Mouse (Mus musculus) WW6 (cell line): ENCODE results near the gene Anxa9.
A peak's percentile ranks its signal among the peaks of the same experiment; 100 is the strongest.

ENCODE experiments used
- DNase-seq: peaks from one replicate; pipeline ENCODE4 v3.0.0-alpha.2; 2013; ENCODE audit warnings: low read depth, low spot score

Anxa9 gene

DNA sequence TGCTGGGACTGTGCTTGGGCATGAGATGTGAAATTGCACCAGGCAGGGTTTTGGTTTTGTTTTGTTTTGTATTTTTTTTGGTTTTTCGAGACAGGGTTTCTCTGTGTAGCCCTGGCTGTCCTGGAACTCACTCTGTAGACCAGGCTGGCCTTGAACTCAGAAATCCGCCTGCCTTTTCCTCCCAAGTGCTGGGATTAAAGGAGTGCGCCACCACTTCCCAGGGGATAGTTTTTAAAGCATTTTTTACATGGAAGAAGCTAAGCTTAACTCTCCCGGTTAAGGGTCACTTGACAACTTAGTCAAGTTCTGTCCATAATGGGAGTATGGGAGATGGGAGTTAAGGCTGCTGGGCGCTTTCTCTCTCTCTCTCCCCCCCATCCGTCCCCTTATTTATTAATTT is 7.1 kb upstream of the Anxa9 start:
- no peak for DNase-seq

DNA sequence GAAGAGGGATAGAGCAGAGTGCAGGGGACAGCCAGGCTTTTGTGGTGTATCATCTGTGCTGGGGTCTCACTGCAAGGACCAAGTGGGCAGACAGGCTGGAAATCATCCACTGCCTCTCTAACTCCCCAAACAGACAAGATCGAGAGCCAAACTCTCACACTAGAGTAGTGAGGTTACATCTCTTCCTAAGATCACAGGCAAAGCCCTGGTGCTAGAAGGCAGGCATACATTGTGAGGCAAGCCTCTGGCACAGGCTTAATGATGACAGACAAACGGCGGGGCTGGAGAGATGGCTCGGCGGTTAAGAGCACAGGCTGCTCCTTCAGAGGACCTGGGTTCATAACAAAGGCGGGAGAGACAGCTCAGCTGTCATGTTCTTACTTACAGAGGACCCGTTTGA is 6.5 kb upstream of the Anxa9 start:
- no peak for DNase-seq

DNA sequence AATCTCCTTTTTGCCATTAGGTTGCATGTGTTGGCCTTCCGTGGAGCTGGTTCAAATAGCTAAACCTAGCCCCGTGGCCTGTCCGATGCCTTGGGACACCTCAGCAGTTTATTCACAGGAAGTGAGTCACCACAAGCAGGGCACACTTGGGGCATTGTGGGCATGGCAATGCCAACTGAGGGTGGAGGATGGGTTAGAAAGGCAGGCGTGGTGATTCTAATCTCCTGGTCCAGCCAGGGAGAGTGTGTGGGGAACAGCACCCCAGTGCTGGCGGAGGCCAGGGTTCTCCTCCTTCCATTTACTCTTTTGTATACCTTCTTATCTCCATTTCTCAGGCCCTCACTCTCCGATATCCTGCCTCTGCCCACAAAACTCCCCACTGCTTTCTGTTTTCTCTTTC is 5.6 kb upstream of the Anxa9 start:
- DNase-seq: no peak

DNA sequence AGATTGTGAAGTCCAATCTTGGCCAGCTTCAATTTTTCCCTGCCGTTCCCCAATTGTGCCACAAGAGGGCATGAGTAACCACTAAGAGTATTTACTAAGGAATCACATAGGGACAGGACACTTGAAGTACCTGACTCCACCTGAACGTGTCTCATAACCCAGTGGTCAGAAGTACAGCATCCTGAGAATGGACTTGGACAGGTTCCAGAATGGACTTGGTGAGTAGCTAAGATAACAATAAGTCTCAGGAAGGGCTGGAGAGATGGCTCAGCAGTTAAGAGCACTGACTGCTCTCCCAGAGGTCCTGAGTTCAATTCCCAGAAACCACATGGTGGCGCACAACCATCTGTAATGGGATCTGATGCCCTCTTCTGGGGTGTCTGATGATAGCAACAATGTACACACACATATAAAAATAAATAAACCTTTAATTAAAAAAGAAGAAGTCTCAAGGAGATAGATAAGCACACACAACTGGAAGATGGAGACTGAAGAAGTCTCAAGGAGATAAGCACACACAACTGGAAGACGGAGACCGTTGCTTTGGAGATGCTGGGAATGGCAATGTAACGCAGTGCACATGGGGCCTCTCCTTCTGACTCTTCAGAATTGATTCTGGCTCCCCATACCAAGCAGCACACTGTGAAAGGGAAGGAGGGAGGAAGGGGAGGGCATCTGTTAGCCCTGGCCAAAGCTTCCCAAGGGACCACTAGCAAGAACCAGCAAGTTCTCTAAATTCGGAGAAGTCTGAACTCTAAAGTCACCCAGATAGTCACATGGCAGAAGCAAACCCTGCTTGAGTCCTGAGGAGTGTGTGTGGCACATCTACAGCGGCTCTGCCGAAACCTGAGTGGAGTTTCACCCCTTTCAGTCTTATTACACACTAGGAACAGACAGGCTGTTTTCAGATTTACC is 4.2 kb upstream of the Anxa9 start:
- DNase-seq: peak; percentile 63

DNA sequence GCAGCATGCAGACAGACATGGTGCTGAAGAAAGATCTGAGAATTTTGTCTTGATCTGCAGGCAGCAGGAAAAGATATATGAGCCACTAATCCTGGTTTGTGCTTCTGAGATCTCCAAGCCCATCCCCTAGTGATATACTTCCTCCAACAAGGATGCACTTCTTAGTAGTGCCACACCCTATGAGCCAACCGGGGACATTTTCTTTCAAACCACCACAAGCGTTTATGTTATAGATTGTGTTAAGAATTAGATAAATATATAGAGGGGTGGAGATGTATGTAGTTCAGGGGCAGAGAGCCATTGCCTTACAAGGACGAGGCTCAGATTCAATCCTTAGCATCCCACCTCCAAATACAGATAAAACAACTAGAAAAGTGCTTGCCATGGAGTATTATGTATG is 3.5 kb upstream of the Anxa9 start:
- DNase-seq: no peak

DNA sequence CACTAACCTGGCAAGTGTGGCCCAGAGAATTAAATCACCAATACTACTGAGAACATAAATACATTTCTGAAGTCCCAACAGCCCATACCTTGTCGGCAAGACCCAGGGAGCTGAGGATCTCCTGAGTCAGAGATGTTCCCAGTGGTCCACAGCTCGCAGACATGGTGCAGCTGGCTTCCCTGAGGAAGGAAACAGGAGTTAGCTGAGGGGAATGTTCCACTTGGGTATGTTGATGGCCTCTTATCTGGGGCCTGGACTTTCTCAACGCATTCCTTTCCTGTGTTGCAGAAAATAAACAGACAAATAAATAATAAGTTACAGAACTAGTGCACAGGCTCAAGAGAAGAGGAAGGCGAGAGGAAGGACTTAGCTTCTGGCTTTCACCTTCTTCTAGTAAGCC is 732 bp downstream of the Anxa9 start:
- no peak for DNase-seq

DNA sequence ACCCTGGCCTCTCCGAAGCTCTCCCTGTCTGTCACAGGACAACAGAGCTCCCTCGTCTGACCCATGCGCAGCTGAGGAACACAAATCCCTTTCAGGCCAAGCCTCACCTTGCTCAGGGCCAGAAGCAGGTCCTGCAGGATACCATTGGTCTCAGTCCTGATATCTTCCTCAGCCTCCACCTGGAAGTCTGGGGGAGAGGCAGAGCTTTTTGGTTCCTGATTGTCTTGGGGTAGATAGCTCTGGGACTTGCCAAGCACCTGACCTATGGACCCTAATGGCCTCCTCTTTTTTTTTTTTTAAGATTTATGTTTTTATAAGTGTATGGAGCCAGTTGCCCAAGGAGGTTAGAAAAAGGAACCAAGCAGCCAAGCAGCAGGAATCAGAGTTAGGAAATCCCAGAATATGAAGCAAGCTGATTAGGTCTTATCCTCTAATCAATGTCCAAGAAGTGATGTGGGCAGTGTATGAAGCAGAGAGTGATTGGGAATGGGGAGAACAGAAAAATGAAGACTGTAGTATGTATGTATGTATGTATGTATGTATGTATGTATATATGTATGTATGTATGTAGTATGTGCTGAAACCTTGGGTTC is 5.7 kb downstream of the Anxa9 start:
- DNase-seq: no peak

DNA sequence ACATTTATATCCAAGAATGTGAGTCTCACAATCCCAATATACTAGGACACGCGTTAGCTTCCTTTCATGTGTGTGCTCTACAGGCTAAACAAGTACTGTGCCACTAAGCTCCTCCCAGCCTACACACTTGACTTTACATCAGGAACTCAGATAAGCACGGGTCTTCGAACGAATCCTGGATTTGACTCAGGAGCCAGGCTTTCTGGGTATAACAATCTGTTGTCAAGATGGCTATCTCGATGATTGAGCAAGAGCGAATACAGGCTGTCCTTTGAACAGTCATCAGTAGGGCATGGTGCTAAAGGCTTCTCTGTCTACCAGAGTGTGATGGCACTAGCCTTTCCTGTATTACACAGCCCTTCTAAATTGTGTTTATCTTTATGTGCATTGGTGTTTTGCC is 9.0 kb downstream of the Anxa9 start:
- no peak for DNase-seq

DNA sequence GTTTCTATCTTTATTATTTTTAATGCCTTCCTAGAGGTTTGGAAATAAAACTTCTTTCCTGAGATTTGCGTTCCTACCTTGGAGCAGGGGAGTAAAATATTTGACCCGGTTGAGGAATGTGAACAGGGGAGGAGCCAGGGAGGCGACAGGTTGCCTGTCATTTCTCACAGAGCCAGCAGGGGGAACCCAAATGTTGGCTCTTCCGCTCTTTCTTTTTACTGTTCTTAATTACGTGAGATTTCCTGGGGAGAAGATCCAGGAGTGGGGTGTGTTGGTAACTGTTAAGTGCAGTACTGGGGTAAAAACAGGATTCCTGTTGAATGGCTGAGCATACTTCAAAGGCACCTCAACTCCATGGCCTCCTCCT is 10.9 kb downstream of the Anxa9 start:
- DNase-seq: no peak

DNA sequence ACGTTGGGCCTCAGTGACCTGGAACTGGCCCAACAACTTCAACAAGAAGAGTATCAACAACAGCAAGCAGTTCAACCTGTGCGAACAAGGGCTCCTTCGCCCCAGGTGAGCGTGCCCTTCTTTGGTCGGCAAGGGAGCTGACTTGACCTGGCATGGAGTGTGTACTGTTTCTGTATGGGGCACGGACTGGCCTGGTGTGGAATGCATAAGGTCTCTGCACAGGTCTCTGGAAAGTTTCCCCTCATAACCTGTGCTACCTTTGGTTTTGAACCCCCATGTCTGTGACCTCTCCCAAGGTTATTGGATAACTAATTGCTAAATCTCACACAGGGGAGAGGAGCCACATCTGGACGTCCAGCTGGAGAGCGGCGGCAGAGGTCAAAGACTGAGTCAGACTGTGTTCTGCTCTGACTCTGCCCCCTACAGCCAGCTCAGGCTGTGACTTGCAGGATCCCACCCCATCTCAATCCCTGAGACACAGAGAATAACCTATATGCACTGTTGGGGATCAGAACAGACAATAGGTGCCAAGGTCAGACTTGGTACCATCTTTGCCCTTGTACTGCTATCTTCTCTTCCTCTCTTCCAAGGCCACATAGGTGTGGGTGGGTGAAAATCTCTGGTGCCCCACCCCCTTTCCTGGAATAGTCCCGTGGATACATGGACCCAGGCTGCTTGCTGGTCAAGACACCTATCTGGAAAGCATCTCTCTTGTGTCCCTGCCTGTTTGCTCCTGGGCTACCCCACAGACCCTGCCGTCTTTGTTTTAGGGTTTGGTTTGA is 11.5 kb downstream of the Anxa9 start:
- DNase-seq: no peak

DNA sequence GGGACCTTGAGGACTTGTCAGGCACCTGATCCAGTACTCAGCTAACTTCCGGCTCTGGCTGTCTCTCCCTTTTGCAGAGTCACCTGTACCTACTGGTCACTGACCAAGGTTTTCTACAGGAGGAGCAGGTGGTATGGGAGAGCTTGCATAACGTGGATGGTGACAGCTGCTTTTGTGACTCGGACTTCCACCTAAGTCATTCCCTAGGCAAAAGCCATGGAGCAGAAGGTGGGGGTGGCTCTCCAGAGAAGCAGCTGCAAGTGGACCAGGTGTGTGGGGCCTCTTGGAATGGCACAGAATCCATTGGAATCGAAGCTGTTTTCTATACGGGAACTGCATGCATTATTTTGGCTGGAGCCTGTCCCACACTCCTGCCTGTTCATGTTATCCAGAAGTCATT is 12.3 kb downstream of the Anxa9 start:
- no peak for DNase-seq

DNA sequence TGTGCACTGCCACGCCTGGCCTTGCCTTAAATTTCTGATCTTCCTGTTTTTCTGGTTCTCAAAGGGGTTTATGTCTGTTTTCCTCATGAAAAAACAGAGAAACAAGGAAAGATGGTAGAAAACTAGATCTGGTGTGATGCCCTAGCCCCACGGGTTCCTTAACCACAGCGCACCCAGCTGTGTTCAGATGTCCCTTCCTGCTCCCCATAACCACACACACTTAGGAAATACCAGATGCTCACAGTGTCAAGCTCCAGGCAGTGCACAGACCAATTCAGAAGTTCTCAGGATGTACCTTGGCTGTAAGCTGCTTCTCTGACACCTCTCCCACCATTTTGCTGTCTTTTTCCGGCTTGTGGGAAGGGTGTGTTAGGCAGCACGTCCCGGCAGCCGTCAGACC is 12.7 kb downstream of the Anxa9 start:
- no peak for DNase-seq

DNA sequence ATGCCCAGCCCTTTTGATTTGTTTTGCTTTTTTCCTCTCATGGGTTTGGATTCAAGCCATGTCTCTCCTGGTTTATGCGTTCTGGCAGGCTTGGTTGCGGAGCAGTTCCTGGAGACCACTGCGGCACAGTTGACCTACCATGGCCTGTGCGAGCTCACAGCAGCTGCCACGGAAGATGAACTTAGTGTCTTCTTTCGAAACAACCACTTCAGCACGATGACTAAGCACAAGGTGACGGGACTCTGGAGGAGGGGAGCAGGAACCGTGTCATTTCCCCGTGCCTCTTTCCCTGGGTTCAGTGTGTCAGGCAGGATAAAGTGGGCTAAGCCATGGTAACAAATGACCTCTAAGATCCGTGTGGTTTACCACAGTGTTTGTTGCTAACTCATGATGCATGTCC is 13.4 kb downstream of the Anxa9 start:
- DNase-seq: no peak

DNA sequence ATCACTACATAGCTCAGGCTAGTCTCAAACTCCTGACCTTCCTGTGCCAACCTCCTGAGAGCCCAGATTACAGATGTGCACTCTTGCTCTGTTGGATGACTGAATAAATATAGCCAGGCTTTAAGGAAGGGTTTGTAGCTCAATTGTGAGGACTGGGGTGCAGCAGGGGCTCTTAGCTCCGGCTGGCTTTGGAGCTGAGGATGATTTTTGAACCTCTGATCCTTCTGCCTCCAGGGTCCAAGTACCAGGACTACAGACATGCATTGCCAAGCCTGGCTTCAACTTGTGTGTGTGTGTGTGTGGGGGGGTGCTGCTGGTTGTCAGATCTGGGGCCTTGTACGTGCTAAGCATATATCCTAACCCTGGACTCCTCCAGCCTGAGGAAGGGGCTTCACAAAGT is 14.1 kb downstream of the Anxa9 start:
- DNase-seq: no peak

DNA sequence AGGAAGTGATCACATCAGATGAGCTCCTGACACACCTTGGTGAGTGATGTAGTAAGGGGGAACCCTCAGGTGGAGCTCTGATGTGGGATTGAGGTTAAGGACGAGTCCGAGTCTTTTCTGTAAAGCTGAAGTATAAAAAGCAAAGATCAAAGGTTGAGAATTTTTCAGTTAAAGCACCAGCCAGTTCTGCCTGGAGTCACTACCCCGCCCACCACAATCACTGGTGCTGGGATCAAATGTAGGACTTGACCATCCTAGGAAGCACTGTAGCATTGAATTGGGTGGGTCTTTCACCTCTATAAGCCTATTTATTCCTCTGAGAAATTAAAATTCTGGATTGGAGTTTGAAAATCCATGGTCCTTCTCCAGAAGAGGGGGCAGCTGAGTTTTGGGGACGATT is 15.9 kb downstream of the Anxa9 start:
- no peak for DNase-seq

DNA sequence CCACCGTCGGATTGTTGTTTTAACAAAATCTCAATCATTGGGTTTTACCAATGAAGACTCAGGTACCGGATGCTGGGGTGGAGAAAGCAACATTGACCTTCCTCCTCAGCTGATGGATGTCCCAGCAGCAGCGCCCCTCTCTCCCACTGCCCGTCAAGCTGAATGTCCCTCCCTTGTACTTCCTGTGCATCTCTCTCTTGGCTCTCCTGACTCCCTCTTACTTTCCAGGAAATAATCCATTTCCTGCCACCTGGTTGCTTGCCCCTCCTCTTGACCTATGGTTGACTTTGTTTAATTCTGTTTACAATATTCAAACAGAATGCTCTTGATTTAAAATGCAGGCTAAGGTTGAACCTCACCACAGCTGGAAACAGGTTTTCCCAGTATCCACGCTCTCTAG is 16.8 kb downstream of the Anxa9 start:
- no peak for DNase-seq

DNA sequence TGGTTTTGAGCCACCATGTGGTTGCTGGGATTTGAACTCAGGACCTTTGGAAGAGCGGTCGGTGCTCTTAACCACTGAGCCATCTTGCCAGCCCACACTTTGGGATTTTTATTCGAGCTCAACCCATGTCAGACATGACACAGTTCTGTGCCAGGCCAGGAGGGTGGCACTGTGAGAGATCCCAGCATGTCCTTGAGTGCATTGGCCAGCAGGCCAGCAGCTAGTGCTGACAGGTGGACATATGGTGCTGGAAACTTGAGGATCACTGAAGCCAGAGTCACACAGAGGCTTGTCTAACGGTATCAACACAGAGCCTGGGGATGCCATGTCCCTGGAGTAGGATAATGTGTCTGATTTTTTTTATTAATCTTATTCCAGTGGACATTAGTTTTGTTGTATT is 17.6 kb downstream of the Anxa9 start:
- no peak for DNase-seq

DNA sequence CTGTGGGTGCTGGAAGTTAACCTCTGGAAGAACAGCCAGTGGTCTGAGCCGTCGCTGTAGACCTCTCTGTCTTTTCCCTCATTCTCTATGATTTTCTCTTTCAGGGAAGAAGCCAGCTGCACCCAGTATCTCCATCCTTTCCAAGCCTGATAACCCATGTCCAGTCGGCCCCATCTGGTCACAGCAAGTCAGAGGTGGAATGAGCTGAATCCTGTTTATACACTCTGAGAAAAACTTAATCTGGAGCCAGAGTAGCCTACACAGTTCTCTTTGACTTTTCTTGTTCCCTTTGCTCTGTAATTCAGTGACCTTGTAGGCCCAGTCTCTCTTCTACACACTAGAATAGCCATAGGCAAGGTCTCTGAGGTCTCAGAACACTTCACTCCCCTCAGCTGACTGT is 19.4 kb downstream of the Anxa9 start:
- DNase-seq: no peak

DNA sequence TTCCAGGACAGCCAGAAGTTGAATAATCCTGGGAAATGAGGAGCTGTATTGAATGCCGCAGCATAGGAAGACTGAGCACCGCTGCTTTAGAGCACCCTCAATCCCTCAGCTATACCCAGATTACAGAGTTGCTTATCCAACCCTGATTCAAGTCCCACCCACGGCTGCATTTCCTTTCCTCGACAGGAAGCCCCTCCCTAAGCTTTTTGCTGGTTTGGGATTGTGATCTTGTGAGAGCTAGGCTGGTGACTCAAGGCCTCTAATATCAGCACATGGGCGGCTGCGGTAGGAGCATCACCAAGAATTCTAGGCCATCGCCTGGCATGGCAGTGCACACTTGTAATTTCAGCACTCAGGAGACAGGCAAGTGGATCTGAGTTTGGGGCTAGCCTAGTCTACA is 20.5 kb downstream of the Anxa9 start:
- no peak for DNase-seq

DNA sequence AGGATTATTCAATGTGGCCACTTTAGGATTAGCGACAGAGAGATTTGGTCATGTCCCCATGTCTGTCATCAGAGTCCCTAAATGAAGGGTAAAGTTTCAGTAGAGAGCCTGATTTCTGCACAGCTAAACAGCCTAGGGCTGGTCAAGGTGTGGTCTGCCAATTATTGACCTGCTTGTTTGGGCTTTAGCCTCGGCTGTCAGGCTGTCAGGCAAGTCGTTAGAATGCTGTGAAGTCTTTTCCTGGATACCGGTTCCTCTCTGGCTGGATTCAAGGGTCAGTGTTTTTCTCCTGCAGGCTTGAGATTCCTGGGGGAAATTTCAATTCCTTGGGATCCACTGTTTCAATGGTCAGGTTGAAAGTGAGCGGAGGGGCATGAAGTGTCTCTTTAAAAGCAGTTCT is 21.0 kb downstream of the Anxa9 start:
- no peak for DNase-seq

DNA sequence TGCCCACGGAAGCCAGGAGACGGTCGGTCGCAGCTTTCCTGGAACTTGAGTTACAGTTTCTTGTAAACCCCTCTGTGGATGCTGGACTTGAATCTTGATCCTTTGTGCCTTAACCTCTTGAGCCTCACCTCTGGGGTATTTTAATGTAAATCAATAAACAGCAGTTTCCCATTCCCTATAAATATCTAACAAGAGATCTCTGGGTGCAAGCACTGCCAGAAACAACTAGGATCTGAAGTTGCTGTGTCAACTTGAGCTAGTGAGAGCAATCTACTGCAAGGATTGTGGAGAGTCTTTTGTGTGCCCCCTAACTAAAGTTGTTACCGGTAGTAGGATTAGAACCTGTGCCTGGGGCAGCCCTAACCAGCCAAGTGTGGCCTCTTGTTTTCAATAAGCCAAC is 21.6 kb downstream of the Anxa9 start:
- DNase-seq: no peak

DNA sequence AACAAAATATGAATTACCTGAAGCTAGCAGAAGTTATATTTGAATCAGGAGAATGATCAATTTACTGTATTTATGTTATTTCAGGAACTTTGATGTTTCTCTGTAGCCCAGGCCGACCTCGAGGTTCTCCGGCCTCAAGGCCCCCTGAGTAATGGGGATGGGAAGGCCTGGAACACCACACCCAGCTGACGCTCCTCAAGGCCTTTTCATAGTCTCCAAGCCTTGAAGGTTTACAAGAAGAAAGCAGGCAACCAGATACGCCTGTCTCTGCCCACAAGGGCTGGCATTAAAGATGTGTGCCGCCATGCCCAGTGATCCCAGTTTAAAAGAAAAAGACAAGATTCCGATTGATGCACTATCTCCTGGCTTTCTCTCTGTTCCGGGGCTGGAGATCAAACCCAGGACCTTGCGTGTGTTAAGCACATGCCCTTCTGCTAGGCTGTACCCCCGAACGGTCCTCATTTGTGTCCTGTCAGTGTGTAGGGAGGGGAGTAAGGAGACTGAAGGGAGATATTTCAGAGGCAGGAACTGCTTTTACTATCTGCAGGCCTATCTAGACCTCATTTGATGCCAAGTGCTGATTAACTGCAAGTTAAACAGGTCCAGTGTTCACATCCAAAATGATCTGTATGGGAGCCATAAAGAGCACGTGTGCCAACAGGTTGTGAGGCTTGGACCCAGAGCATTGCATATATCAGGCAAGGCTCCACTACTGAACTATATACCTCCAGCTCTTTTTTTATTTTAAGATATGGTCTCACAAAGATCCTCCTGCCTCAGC is 22.3 kb downstream of the Anxa9 start:
- no peak for DNase-seq
